Mouse (Mus musculus) ES-Bruce4 (cell line): Measurements from ENCODE around the gene Ak5. TPM values are rescaled to one million over a fixed set of nuclear protein-coding genes. Genes with fewer than 3 reads are reported as not detected.

Experiments
- H3K27ac ChIP-seq: 2 replicates; pipeline ENCODE4 v1.5.1; 2012; ENCODE audit warnings: low read length, inconsistent platforms; ENCODE audit not compliant: insufficient read depth
- H3K27me3 ChIP-seq: 2 replicates; pipeline ENCODE4 v1.6.1; 2012; ENCODE audit warnings: mild to moderate bottlenecking, low read length, inconsistent platforms; ENCODE audit not compliant: control insufficient read depth, poor library complexity, insufficient read depth, severe bottlenecking
- H3K36me3 ChIP-seq: 2 replicates; pipeline ENCODE4 v1.6.1; 2012; ENCODE audit warnings: inconsistent platforms, mild to moderate bottlenecking, low read length, moderate library complexity; ENCODE audit not compliant: control insufficient read depth, poor library complexity, insufficient read depth, severe bottlenecking
- H3K4me1 ChIP-seq: one replicate; pipeline ENCODE4 v1.8.1; 2011; ENCODE audit warnings: low read length; ENCODE audit not compliant: control insufficient read depth, insufficient read depth
- H3K4me3 ChIP-seq: 2 replicates; pipeline ENCODE4 v1.5.1; 2011; ENCODE audit warnings: low read depth, mild to moderate bottlenecking, low read length
- H3K9ac ChIP-seq: 2 replicates; pipeline ENCODE4 v1.6.1; 2012; ENCODE audit warnings: low read depth, mild to moderate bottlenecking, inconsistent platforms; ENCODE audit not compliant: poor library complexity, severe bottlenecking
- H3K9me3 ChIP-seq: replicated peaks from 2 replicates; pipeline ENCODE4 v1.6.1; 2012; ENCODE audit warnings: mild to moderate bottlenecking, low read length, inconsistent platforms; ENCODE audit not compliant: control insufficient read depth, poor library complexity, insufficient read depth, severe bottlenecking
- CTCF ChIP-seq: IDR thresholded peaks from one replicate; pipeline ENCODE4 v1.8.1; 2011; ENCODE audit warnings: low read depth, low read length
- EP300 ChIP-seq: IDR thresholded peaks from 2 replicates; pipeline ENCODE4 v1.6.1; 2011; ENCODE audit warnings: low read depth, low read length; ENCODE audit not compliant: insufficient read depth
- POLR2A ChIP-seq: IDR thresholded peaks from one replicate; pipeline ENCODE4 v1.8.1; 2011; ENCODE audit warnings: low read length; ENCODE audit not compliant: insufficient read depth
- polyA plus RNA-seq: library from polyadenylated mRNA; stranded (reverse); fragments of >200 nt; gene quantifications from 2 replicates; pipeline ENCODE4 v1.2.4, GENCODE M21; 2011; ENCODE audit warnings: low read depth; ENCODE audit not compliant: missing spikeins, insufficient read depth, insufficient read length

Ak5 gene
- polyA plus RNA-seq = 0.67 and 0.97 TPM in 2 replicates

DNA sequence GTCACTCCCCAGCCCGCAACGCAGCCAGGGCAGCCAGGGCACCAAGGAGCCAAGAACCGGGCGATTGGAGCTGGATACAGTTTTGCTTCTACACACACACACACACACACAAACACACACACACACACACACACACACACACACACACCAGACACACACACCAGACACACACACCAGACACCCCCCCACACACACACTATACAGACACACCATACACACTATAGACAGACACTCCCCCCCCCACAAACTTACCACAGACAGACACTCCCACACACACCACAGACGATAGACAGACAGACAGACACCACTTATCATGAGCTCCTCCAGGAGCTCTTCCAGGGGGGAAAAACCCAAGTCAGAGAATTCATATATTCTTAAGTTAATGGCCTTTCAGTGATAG, at the start of gene Ak5:
Ak5 (minus strand) TSS at position 122 of the 400 bp plus-strand sequence.
- TF ChIP-seq EP300 (no peak), CTCF (no peak), POLR2A (no peak)
- peak within 1 kb of the TSS; percentile 57 for H3K9ac ChIP-seq
- no peak within 1 kb of the TSS for H3K27ac ChIP-seq
- no peaks in the 10 kb centered on the region for H3K4me1 ChIP-seq
- peak within 1 kb of the TSS; percentile 53 for H3K4me3 ChIP-seq
- peaks cover 12% of the 10 kb centered on the region for H3K27me3 ChIP-seq
- no peaks in the 10 kb centered on the region for H3K9me3 ChIP-seq
- no peaks in the 10 kb centered on the region for H3K36me3 ChIP-seq

DNA sequence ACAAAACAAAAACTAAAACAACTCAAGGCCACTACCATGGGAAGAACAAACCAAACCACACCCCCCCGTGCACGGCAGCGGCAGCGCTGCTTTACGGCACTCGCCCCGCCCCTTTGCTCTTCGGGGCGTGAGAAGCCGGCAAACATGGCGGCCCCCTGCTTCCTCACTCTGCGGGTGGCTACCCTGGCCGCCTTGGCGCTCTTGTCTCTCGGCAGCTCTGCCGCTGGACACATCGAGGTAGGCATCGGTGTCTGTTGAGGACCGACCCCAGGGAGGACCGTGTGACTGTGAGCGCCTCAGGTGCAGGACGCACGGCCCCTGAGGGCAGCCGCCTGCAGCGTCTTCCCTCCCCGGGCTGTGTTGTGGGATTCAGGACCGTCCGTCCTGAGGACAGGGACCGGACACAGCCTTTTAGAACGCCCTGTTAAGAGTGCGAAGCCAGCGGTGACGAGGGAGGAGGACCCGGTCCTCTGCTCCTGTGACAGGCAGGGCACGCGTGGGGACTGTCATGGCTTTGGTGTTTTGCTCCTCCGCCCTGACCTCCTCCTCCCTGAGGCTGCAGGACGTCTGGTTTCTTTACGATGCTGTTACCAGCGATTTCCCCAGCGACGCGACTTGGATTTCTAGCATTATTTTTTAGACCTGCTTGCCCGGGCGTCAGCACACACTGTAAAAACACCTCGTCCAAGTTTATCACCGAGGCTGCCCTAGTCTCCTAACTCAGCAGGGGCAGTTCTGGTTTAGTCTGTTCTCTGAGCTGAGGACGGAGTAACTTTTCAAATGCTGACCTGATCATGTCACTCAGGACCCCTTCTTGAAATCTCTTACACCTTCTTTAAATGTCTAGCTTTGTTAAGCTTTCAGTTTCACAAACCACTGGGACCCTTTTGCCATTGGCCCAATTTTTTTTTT, 46.1 kb upstream of the Ak5 start, which contains the start of gene Pigk:
Pigk (plus strand) TSS at position 110 of the 912 bp plus-strand sequence.
- TF ChIP-seq CTCF (no peak), EP300 (no peak), POLR2A (peak; percentile 24)
- H3K4me1 ChIP-seq = no peaks in the 10 kb centered on the region
- no peak within 1 kb of the TSS for H3K27ac ChIP-seq
- peak within 1 kb of the TSS; percentile 33 for H3K9ac ChIP-seq
- no peaks in the 10 kb centered on the region for H3K9me3 ChIP-seq
- no peaks in the 10 kb centered on the region for H3K27me3 ChIP-seq
- H3K36me3 ChIP-seq = no peaks in the 10 kb centered on the region
- peak within 1 kb of the TSS; percentile 62 for H3K4me3 ChIP-seq

GRCm38 (mm10) chr3:152712957-152713356, 44.8 kb upstream of the Ak5 start:
- no peaks in the 10 kb centered on the region for H3K9me3 ChIP-seq

GRCm38 (mm10) chr3:152709936-152710335, 41.8 kb upstream of the Ak5 start:
- Histone ChIP-seq H3K9ac (no peak overlapping the region), H3K36me3 (no peaks in the 10 kb centered on the region), H3K27ac (no peak overlapping the region), H3K4me1 (no peaks in the 10 kb centered on the region), H3K9me3 (no peaks in the 10 kb centered on the region), H3K27me3 (no peaks in the 10 kb centered on the region), H3K4me3 (no peak overlapping the region)
- TF ChIP-seq EP300 (no peak), CTCF (no peak), POLR2A (no peak)

More at GRCm38 (mm10) chr3:152712957-152713356, 44.8 kb upstream of the Ak5 start:
- no peaks in the 10 kb centered on the region for H3K36me3 ChIP-seq
- no peak overlapping the region for H3K4me3 ChIP-seq
- H3K27ac ChIP-seq = no peak overlapping the region
- H3K27me3 ChIP-seq = no peaks in the 10 kb centered on the region
- H3K9ac ChIP-seq = no peak overlapping the region
- TF ChIP-seq EP300 = no peak
- TF ChIP-seq CTCF = no peak
- H3K4me1 ChIP-seq = no peaks in the 10 kb centered on the region

- Histone ChIP-seq H3K4me1 (no peaks in the 10 kb centered on the region), H3K36me3 (no peaks in the 10 kb centered on the region), H3K27ac (no peak overlapping the region), H3K27me3 (no peaks in the 10 kb centered on the region), H3K4me3 (no peak overlapping the region), H3K9me3 (no peaks in the 10 kb centered on the region), H3K9ac (no peak overlapping the region)
- TF ChIP-seq EP300 = no peak
- no peak for TF ChIP-seq POLR2A
- TF ChIP-seq CTCF = no peak
Observed at GRCm38 (mm10) chr3:152707321-152707823, 39.2 kb upstream of the Ak5 start.

DNA sequence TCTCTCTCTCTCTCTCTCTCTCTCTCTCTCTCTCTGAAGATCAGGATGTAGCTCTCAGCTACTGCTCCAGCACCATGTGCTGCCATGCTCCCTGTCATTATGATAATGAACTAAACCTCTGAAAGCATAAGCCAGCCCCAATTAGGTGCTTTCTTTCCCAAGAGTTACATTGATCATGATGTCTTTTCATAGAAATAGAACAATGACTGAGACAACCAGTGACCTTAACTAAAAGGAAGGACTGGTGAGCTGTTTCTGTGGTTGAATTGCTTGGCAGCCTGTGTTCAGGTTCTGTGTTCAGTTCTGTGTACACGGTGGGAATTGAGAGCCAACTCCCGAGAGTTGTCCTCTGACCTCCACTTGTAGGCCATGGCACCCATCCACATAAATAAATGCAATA, 38.7 kb upstream of the Ak5 start:
- Histone ChIP-seq H3K36me3 (no peaks in the 10 kb centered on the region), H3K27me3 (no peaks in the 10 kb centered on the region), H3K4me3 (no peak overlapping the region), H3K4me1 (no peaks in the 10 kb centered on the region), H3K27ac (no peak overlapping the region), H3K9me3 (no peaks in the 10 kb centered on the region), H3K9ac (no peak overlapping the region)
- TF ChIP-seq POLR2A = no peak
- TF ChIP-seq CTCF = no peak
- no peak for TF ChIP-seq EP300
